Mouse (Mus musculus) spleen, adult 2 months (tissue): ENCODE measurements around the gene Stat5a. TPM values are rescaled to one million over a fixed set of nuclear protein-coding genes. Genes with fewer than 3 reads are reported as not detected.

Experiments used
- DNase-seq, 2 experiments: peaks; one replicate each; pipeline versions ENCODE4 v3.0.0 to v3.0.0-alpha.2; 2012 to 2021; ENCODE audit warnings: low spot score in 2 of 2, low read depth in 1 of 2
- H3K27ac ChIP-seq: fragments of 200-500 bp; 2 replicates; pipeline ENCODE4 v1.5.1; 2012; ENCODE audit warnings: low read length, inconsistent platforms; ENCODE audit not compliant: insufficient read depth
- H3K27me3 ChIP-seq: fragments of 200-500 bp; 2 replicates; pipeline ENCODE4 v1.6.1; 2012; ENCODE audit warnings: mild to moderate bottlenecking, moderate library complexity, low read length, inconsistent platforms; ENCODE audit not compliant: control insufficient read depth, insufficient read depth
- H3K36me3 ChIP-seq: fragments of 200-500 bp; 2 replicates; pipeline ENCODE4 v1.6.1; 2012; ENCODE audit warnings: mild to moderate bottlenecking, low read length, inconsistent platforms; ENCODE audit not compliant: control insufficient read depth, insufficient read depth
- H3K4me1 ChIP-seq: fragments of 200-500 bp; 2 replicates; pipeline ENCODE4 v1.6.1; 2011; ENCODE audit warnings: inconsistent platforms; ENCODE audit not compliant: control insufficient read depth, insufficient read depth, insufficient read length
- H3K4me3 ChIP-seq: fragments of 200-500 bp; 2 replicates; pipeline ENCODE4 v1.5.1; 2011; ENCODE audit warnings: mild to moderate bottlenecking, inconsistent platforms; ENCODE audit not compliant: insufficient read depth, insufficient read length; ENCODE audit errors: extremely low read depth
- CTCF ChIP-seq: fragments of 200-500 bp; IDR thresholded peaks from 2 replicates; pipeline ENCODE4 v1.5.1; 2011; ENCODE audit warnings: mild to moderate bottlenecking, inconsistent platforms; ENCODE audit not compliant: insufficient read depth, insufficient read length, insufficient replicate concordance; ENCODE audit errors: extremely low read depth
- POLR2A ChIP-seq: fragments of 200-500 bp; IDR thresholded peaks from 2 replicates; pipeline ENCODE4 v1.6.1; 2011; ENCODE audit warnings: low read depth, low read length, inconsistent platforms
- WGBS: fragments of 180-500 bp; shearing (Covaris S2); methylation state at CpG from one replicate; pipeline ENCODE4 v1.1.7; 2018; 5-methylcytosine and 5-hydroxymethylcytosine counted together
- polyA plus RNA-seq: library from polyadenylated mRNA; depleted of rRNA; stranded (reverse); fragments of >200 nt; gene quantifications from 2 replicates; pipeline ENCODE4 v1.2.3, GENCODE M21; 2012; rRNA removed

The Stat5a gene
- polyA plus RNA-seq, result 24.7 and 35.7 TPM in 2 replicates

DNA sequence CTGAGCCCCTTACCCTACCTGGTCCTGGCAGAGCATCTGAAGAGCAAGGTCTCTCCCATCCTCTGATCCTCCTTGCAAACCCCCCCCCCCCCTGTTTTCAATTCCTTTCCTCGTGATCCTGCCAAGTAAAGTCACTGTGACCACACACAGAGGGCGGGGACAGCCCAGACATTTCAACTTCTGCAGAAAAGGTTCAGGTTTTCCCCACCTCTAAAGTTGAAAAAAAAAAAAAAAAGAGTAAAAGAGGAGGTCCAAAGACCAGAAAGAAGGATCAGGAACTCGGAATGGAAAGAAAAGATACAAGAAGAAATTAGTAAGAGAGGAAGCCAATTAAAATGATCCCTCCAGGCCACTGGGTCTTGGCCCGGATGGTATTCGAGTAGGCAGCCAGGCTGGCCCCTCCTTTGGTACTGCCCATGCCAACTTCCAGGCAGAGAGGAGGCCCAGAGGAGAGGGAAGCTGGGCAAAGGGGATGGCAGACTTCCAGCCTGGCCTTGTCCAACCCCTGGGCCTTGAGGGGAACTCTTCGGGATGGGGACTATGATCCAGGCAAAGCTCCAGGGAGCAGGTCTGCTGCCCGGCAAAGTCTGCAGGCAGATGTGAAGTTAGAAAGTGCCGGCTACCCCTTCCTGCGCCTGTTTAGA is at the start of gene Stat5a:
Gene Stat5a (plus strand): TSS at position 417 of the 644 bp plus-strand sequence.
- 62% methylated on average over 9 of the region's 9 CpGs for WGBS
- peaks cover 2% of the 10 kb centered on the region; the same call in 1 of the 2 replicates for H3K36me3 ChIP-seq
- TF ChIP-seq POLR2A, result no peak
- no peak for TF ChIP-seq CTCF
- H3K27me3 ChIP-seq, result no peaks in the 10 kb centered on the region
- DNase-seq, result no peak
- H3K4me3 ChIP-seq, result peak within 1 kb of the TSS; percentile 68
- H3K4me1 ChIP-seq, result peaks cover 12% of the 10 kb centered on the region; the same call in 1 of the 2 replicates
- peak within 1 kb of the TSS; percentile 52; the same call in 1 of the 2 replicates for H3K27ac ChIP-seq

- TF ChIP-seq POLR2A (no peak), CTCF (no peak)
- Histone ChIP-seq H3K27ac (no peak overlapping the region), H3K36me3 (peaks cover 5% of the 10 kb centered on the region), H3K27me3 (no peaks in the 10 kb centered on the region), H3K4me1 (peaks cover 8% of the 10 kb centered on the region; the same call in 1 of the 2 replicates), H3K4me3 (no peak overlapping the region)
- WGBS, result 90% methylated on average over 9 of the region's 9 CpGs
- no peak for DNase-seq
Measured at GRCm38 (mm10) chr11:100810516-100810915, 48.6 kb upstream of the Stat5a start.

- Histone ChIP-seq H3K27me3 (no peaks in the 10 kb centered on the region), H3K36me3 (peaks cover 3% of the 10 kb centered on the region), H3K4me3 (no peak overlapping the region), H3K4me1 (peaks cover 11% of the 10 kb centered on the region), H3K27ac (no peak overlapping the region)
- TF ChIP-seq POLR2A, result no peak
- TF ChIP-seq CTCF, result no peak
- no peak for DNase-seq
- WGBS, result 88% methylated on average over 2 of the region's 2 CpGs
Measured at GRCm38 (mm10) chr11:100811132-100811531, 48.0 kb upstream of the Stat5a start.

GRCm38 (mm10) chr11:100814498-100814897 is 44.7 kb upstream of the Stat5a start:
- 3% methylated on average over 13 of the region's 13 CpGs for WGBS

GRCm38 (mm10) chr11:100816342-100816741 is 42.8 kb upstream of the Stat5a start:
- H3K4me1 ChIP-seq, result peaks cover 23% of the 10 kb centered on the region

More at GRCm38 (mm10) chr11:100814498-100814897, 44.7 kb upstream of the Stat5a start:
- Histone ChIP-seq H3K27me3 (no peaks in the 10 kb centered on the region), H3K4me1 (peaks cover 17% of the 10 kb centered on the region), H3K36me3 (no peaks in the 10 kb centered on the region; the same call in 1 of the 2 replicates), H3K4me3 (peak overlapping the region; percentile 27; the same call in 1 of the 2 replicates), H3K27ac (peak overlapping the region; percentile 71)
- peak; percentile 82 to 85 for DNase-seq
- TF ChIP-seq POLR2A (no peak), CTCF (no peak)

GRCm38 (mm10) chr11:100816801-100817200 is 42.4 kb upstream of the Stat5a start:
- Histone ChIP-seq H3K36me3 (no peaks in the 10 kb centered on the region), H3K4me1 (peaks cover 23% of the 10 kb centered on the region), H3K27me3 (no peaks in the 10 kb centered on the region), H3K4me3 (no peak overlapping the region), H3K27ac (no peak overlapping the region)
- DNase-seq, result no peak
- TF ChIP-seq POLR2A (no peak), CTCF (no peak)
- WGBS, result 82% methylated on average over 4 of the region's 4 CpGs

More at GRCm38 (mm10) chr11:100816342-100816741, 42.8 kb upstream of the Stat5a start:
- TF ChIP-seq CTCF (no peak), POLR2A (no peak)
- no peak overlapping the region for H3K27ac ChIP-seq
- DNase-seq, result no peak
- no peak overlapping the region for H3K4me3 ChIP-seq
- no peaks in the 10 kb centered on the region for H3K27me3 ChIP-seq
- H3K36me3 ChIP-seq, result no peaks in the 10 kb centered on the region; the same call in 1 of the 2 replicates
- WGBS, result 89% methylated on average over 3 of the region's 3 CpGs

GRCm38 (mm10) chr11:100817311-100817710 is 41.8 kb upstream of the Stat5a start:
- Histone ChIP-seq H3K4me1 (peaks cover 23% of the 10 kb centered on the region), H3K4me3 (no peak overlapping the region), H3K27me3 (no peaks in the 10 kb centered on the region), H3K36me3 (no peaks in the 10 kb centered on the region), H3K27ac (no peak overlapping the region)
- no peak for DNase-seq
- 80% methylated on average over 9 of the region's 9 CpGs for WGBS
- TF ChIP-seq POLR2A (no peak), CTCF (no peak)
